Mouse (Mus musculus) CH12.LX (cell line): ENCODE measurements around the gene Vkorc1l1. TPM values are rescaled to one million over a fixed set of nuclear protein-coding genes. Genes with fewer than 3 reads are reported as not detected.
A peak's percentile ranks its signal among the peaks of the same experiment; 100 is the strongest.

Experiments
- DNase-seq: peaks from one replicate; pipeline ENCODE4 v3.0.0-alpha.2; 2013; ENCODE audit errors: extremely low read depth
- H3K27ac ChIP-seq: 2 replicates; pipeline ENCODE4 v1.5.1; 2012; ENCODE audit warnings: low read depth, mild to moderate bottlenecking, control low read depth, moderate library complexity; ENCODE audit not compliant: insufficient read depth
- H3K27me3 ChIP-seq: replicated peaks from 2 replicates; pipeline ENCODE3; 2012; ENCODE audit warnings: inconsistent platforms
- H3K36me3 ChIP-seq, 2 experiments: replicated peaks in 1 of 2; 2 replicates each; pipeline versions ENCODE3 to v1.6.1; 2012; ENCODE audit warnings: inconsistent platforms in 1 of 2, low read length in 1 of 2, mild to moderate bottlenecking in 1 of 2, mixed read lengths in 1 of 2, moderate library complexity in 1 of 2; ENCODE audit not compliant: control insufficient read depth in 1 of 2, insufficient read depth in 1 of 2
- H3K4me1 ChIP-seq, 2 experiments: 2 replicates each; pipeline ENCODE4 v1.6.1; 2012; ENCODE audit warnings: inconsistent platforms in 1 of 2, moderate library complexity in 1 of 2; ENCODE audit not compliant: insufficient read depth in 2 of 2, control insufficient read depth in 1 of 2
- H3K4me2 ChIP-seq: 2 replicates; pipeline ENCODE4 v1.6.1; 2012; ENCODE audit warnings: low read depth, mild to moderate bottlenecking, control low read depth; ENCODE audit not compliant: poor library complexity, insufficient read depth, severe bottlenecking
- H3K4me3 ChIP-seq, 3 experiments: fragments of 150-350 bp in 1 of 3; sonication (generic) in 1 of 3; replicated peaks in 1 of 3; 2 replicates each; pipeline versions ENCODE3 to v1.5.1; 2011 to 2012; ENCODE audit warnings: low read depth in 2 of 3, low read length in 2 of 3, mild to moderate bottlenecking in 2 of 3, moderate library complexity in 2 of 3, control low read depth in 1 of 3, improper control_type of control experiment in 1 of 3, inconsistent platforms in 1 of 3, mixed read lengths in 1 of 3; ENCODE audit not compliant: poor library complexity in 1 of 3
- H3K79me2 ChIP-seq: replicated peaks from 2 replicates; pipeline ENCODE4 v1.6.1; 2012; ENCODE audit warnings: mild to moderate bottlenecking, moderate library complexity; ENCODE audit not compliant: control insufficient read depth, poor library complexity, insufficient read depth, severe bottlenecking; ENCODE audit errors: extremely low read depth
- H3K9ac ChIP-seq: 2 replicates; pipeline ENCODE4 v1.6.1; 2012; ENCODE audit warnings: low read depth, mild to moderate bottlenecking, control low read depth, moderate library complexity; ENCODE audit not compliant: insufficient read depth
- H3K9me3 ChIP-seq: replicated peaks from 2 replicates; pipeline ENCODE3; 2012; ENCODE audit warnings: low read length, inconsistent platforms, mixed read lengths
- BHLHE40 ChIP-seq: IDR thresholded peaks from 2 replicates; pipeline ENCODE4 v1.6.1; 2011; ENCODE audit warnings: mild to moderate bottlenecking, low read depth, low read length, improper control_type of control experiment
- CHD1 ChIP-seq: IDR thresholded peaks from 2 replicates; pipeline ENCODE4 v1.6.1; 2012; ENCODE audit warnings: low read depth, low read length, improper control_type of control experiment, inconsistent platforms
- CHD2 ChIP-seq: IDR thresholded peaks from 2 replicates; pipeline ENCODE4 v1.6.1; 2011; ENCODE audit warnings: low read length, improper control_type of control experiment
- CTCF ChIP-seq, 2 experiments: IDR thresholded peaks in 1 of 2; conservative IDR thresholded peaks in 1 of 2; 2 replicates each; pipeline ENCODE4 v1.5.1; 2011 to 2012; ENCODE audit warnings: low read depth in 2 of 2, low read length in 2 of 2, improper control_type of control experiment in 1 of 2, inconsistent platforms in 1 of 2, mild to moderate bottlenecking in 1 of 2, moderate library complexity in 1 of 2
- E2F4 ChIP-seq: IDR thresholded peaks from 2 replicates; pipeline ENCODE4 v1.6.1; 2011; ENCODE audit warnings: low read depth, low read length, improper control_type of control experiment; ENCODE audit not compliant: insufficient replicate concordance
- ELF1 ChIP-seq: IDR thresholded peaks from 2 replicates; pipeline ENCODE4 v1.6.1; 2014; ENCODE audit warnings: low read depth, mild to moderate bottlenecking, inconsistent platforms, low read length, improper control_type of control experiment
- EP300 ChIP-seq: IDR thresholded peaks from 2 replicates; pipeline ENCODE4 v1.6.1; 2011; ENCODE audit warnings: low read length, improper control_type of control experiment
- ETS1 ChIP-seq: conservative IDR thresholded peaks from 2 replicates; pipeline ENCODE4 v1.6.1; 2012; ENCODE audit warnings: low read depth, mild to moderate bottlenecking, inconsistent platforms, low read length, improper control_type of control experiment, moderate library complexity
- GABPA ChIP-seq: IDR thresholded peaks from 2 replicates; pipeline ENCODE4 v1.6.1; 2012; ENCODE audit warnings: low read depth, low read length, improper control_type of control experiment, inconsistent platforms; ENCODE audit not compliant: insufficient replicate concordance
- HCFC1 ChIP-seq: IDR thresholded peaks from 2 replicates; pipeline ENCODE4 v1.6.1; 2012; ENCODE audit warnings: low read depth, mild to moderate bottlenecking, inconsistent platforms, low read length, improper control_type of control experiment
- IRF4 ChIP-seq: IDR thresholded peaks from 2 replicates; pipeline ENCODE4 v1.6.1; 2014; ENCODE audit warnings: low read depth, mild to moderate bottlenecking, inconsistent platforms, low read length, improper control_type of control experiment
- JUN ChIP-seq: IDR thresholded peaks from 2 replicates; pipeline ENCODE4 v1.6.1; 2011; ENCODE audit warnings: low read depth, mild to moderate bottlenecking, low read length, improper control_type of control experiment, moderate library complexity; ENCODE audit not compliant: insufficient read depth
- JUND ChIP-seq: conservative IDR thresholded peaks from 2 replicates; pipeline ENCODE4 v1.6.1; 2011; ENCODE audit warnings: low read depth, low read length, improper control_type of control experiment
- KAT2A ChIP-seq: IDR thresholded peaks from 2 replicates; pipeline ENCODE4 v1.6.1; 2012; ENCODE audit warnings: low read length, improper control_type of control experiment, inconsistent platforms; ENCODE audit not compliant: insufficient replicate concordance
- MAFK ChIP-seq: IDR thresholded peaks from 2 replicates; pipeline ENCODE4 v1.6.1; 2011; ENCODE audit warnings: low read length, improper control_type of control experiment; ENCODE audit not compliant: insufficient replicate concordance
- MAX ChIP-seq: IDR thresholded peaks from 2 replicates; pipeline ENCODE4 v1.6.1; 2011; ENCODE audit warnings: low read length, improper control_type of control experiment
- MAZ ChIP-seq: IDR thresholded peaks from 2 replicates; pipeline ENCODE4 v1.6.1; 2012; ENCODE audit warnings: low read depth, mild to moderate bottlenecking, inconsistent platforms, low read length, improper control_type of control experiment, moderate library complexity
- MEF2A ChIP-seq: IDR thresholded peaks from 2 replicates; pipeline ENCODE4 v1.6.1; 2014; ENCODE audit warnings: low read depth, mild to moderate bottlenecking, inconsistent platforms, low read length, improper control_type of control experiment, borderline replicate concordance
- MXI1 ChIP-seq: IDR thresholded peaks from 2 replicates; pipeline ENCODE4 v1.6.1; 2011; ENCODE audit warnings: mild to moderate bottlenecking, low read depth, low read length, improper control_type of control experiment
- MYC ChIP-seq: IDR thresholded peaks from 2 replicates; pipeline ENCODE4 v1.6.1; 2011; ENCODE audit warnings: low read depth, mild to moderate bottlenecking, improper control_type of control experiment, low read length
- NELFE ChIP-seq: IDR thresholded peaks from 2 replicates; pipeline ENCODE4 v1.6.1; 2011; ENCODE audit warnings: low read depth, low read length, improper control_type of control experiment
- NRF1 ChIP-seq: IDR thresholded peaks from 2 replicates; pipeline ENCODE4 v1.6.1; 2014; ENCODE audit warnings: low read depth, mild to moderate bottlenecking, inconsistent platforms, low read length, improper control_type of control experiment, moderate library complexity
- PAX5 ChIP-seq: IDR thresholded peaks from 2 replicates; pipeline ENCODE4 v1.6.1; 2012; ENCODE audit warnings: low read length, inconsistent platforms, mixed read lengths
- POLR2A ChIP-seq: IDR thresholded peaks from 2 replicates; pipeline ENCODE4 v1.6.1; 2011; ENCODE audit warnings: low read depth, mild to moderate bottlenecking, improper control_type of control experiment, low read length
- POLR2AphosphoS2 ChIP-seq: IDR thresholded peaks from 2 replicates; pipeline ENCODE4 v1.6.1; 2011; ENCODE audit warnings: low read depth, low read length, improper control_type of control experiment
- RAD21 ChIP-seq: IDR thresholded peaks from 2 replicates; pipeline ENCODE4 v1.6.1; 2011; ENCODE audit warnings: low read depth, mild to moderate bottlenecking, low read length, improper control_type of control experiment, moderate library complexity
- RCOR1 ChIP-seq: conservative IDR thresholded peaks from 2 replicates; pipeline ENCODE4 v1.6.1; 2012; ENCODE audit warnings: low read depth, mild to moderate bottlenecking, inconsistent platforms, low read length, improper control_type of control experiment
- SIN3A ChIP-seq: IDR thresholded peaks from 2 replicates; pipeline ENCODE4 v1.6.1; 2012; ENCODE audit warnings: low read length, improper control_type of control experiment, inconsistent platforms
- SMC3 ChIP-seq: IDR thresholded peaks from 2 replicates; pipeline ENCODE4 v1.6.1; 2011; ENCODE audit warnings: low read depth, low read length, improper control_type of control experiment
- TBP ChIP-seq: conservative IDR thresholded peaks from 2 replicates; pipeline ENCODE4 v1.6.1; 2011; ENCODE audit warnings: low read depth, low read length, improper control_type of control experiment
- TCF12 ChIP-seq: IDR thresholded peaks from 2 replicates; pipeline ENCODE4 v1.6.1; 2014; ENCODE audit warnings: low read depth, mild to moderate bottlenecking, inconsistent platforms, low read length, improper control_type of control experiment
- UBTF ChIP-seq: IDR thresholded peaks from 2 replicates; pipeline ENCODE4 v1.6.1; 2012; ENCODE audit warnings: low read depth, mild to moderate bottlenecking, inconsistent platforms, low read length, improper control_type of control experiment, moderate library complexity
- USF1 ChIP-seq: IDR thresholded peaks from 2 replicates; pipeline ENCODE4 v1.6.1; 2014; ENCODE audit warnings: low read depth, mild to moderate bottlenecking, inconsistent platforms, low read length, improper control_type of control experiment
- USF2 ChIP-seq: conservative IDR thresholded peaks from 2 replicates; pipeline ENCODE4 v1.6.1; 2011; ENCODE audit warnings: low read depth, low read length, improper control_type of control experiment
- ZC3H11A ChIP-seq: IDR thresholded peaks from 2 replicates; pipeline ENCODE4 v1.6.1; 2012; ENCODE audit warnings: low read depth, mild to moderate bottlenecking, inconsistent platforms, low read length, improper control_type of control experiment
- ZKSCAN1 ChIP-seq: IDR thresholded peaks from 2 replicates; pipeline ENCODE4 v1.6.1; 2012; ENCODE audit warnings: low read depth, inconsistent platforms, low read length, improper control_type of control experiment, borderline replicate concordance
- ZMIZ1 ChIP-seq: IDR thresholded peaks from 2 replicates; pipeline ENCODE4 v1.6.1; 2012; ENCODE audit warnings: low read depth, mild to moderate bottlenecking, inconsistent platforms, low read length, improper control_type of control experiment
- ZNF384 ChIP-seq: IDR thresholded peaks from 2 replicates; pipeline ENCODE4 v1.6.1; 2012; ENCODE audit warnings: low read depth, low read length, improper control_type of control experiment, inconsistent platforms
- dilution Hi-C: fragments of 300-500 bp; cut with MboI; formaldehyde crosslinking; loops from 2 replicates; pipeline ENCODE4 v1.14.3; 2020; ENCODE audit warnings: low sequenced_read_pairs; ENCODE audit not compliant: extremely low pct_unique_long_range_greater_than_20kb, extremely low pct_ligation_motif_present
- in situ Hi-C: fragments of 300-500 bp; cut with MboI; formaldehyde crosslinking; loops from 3 replicates; pipeline ENCODE4 v1.14.3; 2019; ENCODE audit warnings: low sequenced_read_pairs, low pct_ligation_motif_present, low pct_unique_long_range_greater_than_20kb, mixed read lengths
- polyA plus RNA-seq: library from polyadenylated mRNA; unstranded; fragments of >175 nt; gene quantifications from 2 replicates; pipeline ENCODE4 v1.2.1, GENCODE M21; 2012; ENCODE audit warnings: low read depth; ENCODE audit not compliant: insufficient read length
- total RNA-seq, 2 experiments: library from RNA; depleted of rRNA; stranded (reverse); fragments of 300-350 nt in 1 of 2; fragments of >200 nt in 1 of 2; gene quantifications; 2 replicates each; pipeline ENCODE4 v1.2.3; 2012 to 2014

Gene Vkorc1l1
- total and polyA plus RNA-seq, 3 experiments = 8.7 to 33.1 (median 31.4) TPM

GRCm38 (mm10) chr5:130023767-130024539 lies 82.2 kb downstream of the Vkorc1l1 start:
- peaks cover 6% of the 10 kb centered on the region for H3K27me3 ChIP-seq
- TF ChIP-seq IRF4 = no peak; the same call in 1 of the 2 replicates
- TF ChIP-seq EP300 = peak; percentile 32; the same call in 1 of the 2 replicates
- TF ChIP-seq TBP = peak; percentile 90
- TF ChIP-seq ZC3H11A = no peak
- TF ChIP-seq CHD1 = no peak
- peak; percentile 75; the same call in 1 of the 2 replicates for TF ChIP-seq TCF12
- TF ChIP-seq NRF1 = peak; percentile 11; the same call in 1 of the 2 replicates
- peak; percentile 72 for TF ChIP-seq ELF1
- peak; percentile 70 for TF ChIP-seq ZNF384
- TF ChIP-seq MAFK = 0 out of 2 replicates have a peak, but pooled peaks have one; percentile 25
- peak; percentile 46 for TF ChIP-seq RAD21
- peak; percentile 80; the same call in 1 of the 2 replicates for TF ChIP-seq POLR2AphosphoS2
- TF ChIP-seq MAZ = no peak
- peak; percentile 74 for TF ChIP-seq SIN3A
- peak; percentile 55; the same call in 1 of the 2 replicates for TF ChIP-seq HCFC1
- TF ChIP-seq CTCF (conservative IDR thresholded peaks at IDR 0.05 in 1 of 2, IDR thresholded peaks at IDR 0.05 in 1 of 2; ENCODE audit: low read depth in 2 of 2, low read length in 2 of 2) = peak; percentile 78 to 79
- peak; percentile 30; the same call in 1 of the 2 replicates for TF ChIP-seq JUND
- peak; percentile 20 for TF ChIP-seq MXI1
- no peak for TF ChIP-seq E2F4
- TF ChIP-seq MEF2A = peak; percentile 35; the same call in 1 of the 2 replicates
- no peak for TF ChIP-seq ETS1
- TF ChIP-seq GABPA = no peak
- no peak for TF ChIP-seq UBTF
- TF ChIP-seq RCOR1 = 0 out of 2 replicates have a peak, but pooled peaks have one; percentile 38
- no peak for TF ChIP-seq KAT2A
- no peak for TF ChIP-seq USF1
- peak; percentile 28; the same call in 1 of the 2 replicates for TF ChIP-seq JUN
- peak; percentile 85 for TF ChIP-seq ZMIZ1
- peak; percentile 82 for TF ChIP-seq POLR2A
- no peak for TF ChIP-seq USF2
- no peak for TF ChIP-seq PAX5
- peak; percentile 85 for TF ChIP-seq BHLHE40
- TF ChIP-seq NELFE = peak; percentile 73
- TF ChIP-seq MAX = no peak; the same call in 1 of the 2 replicates
- no peak for TF ChIP-seq CHD2
- peak; percentile 13; the same call in 1 of the 2 replicates for TF ChIP-seq MYC
- TF ChIP-seq ZKSCAN1 = no peak
- TF ChIP-seq SMC3 = peak; percentile 41
- TF ChIP-seq, all 38 proteins: peak for 23
- Histone ChIP-seq H3K4me2 (peak overlapping the region; percentile 76), H3K9me3 (no peaks in the 10 kb centered on the region), H3K79me2 (no peaks in the 10 kb centered on the region), H3K36me3 (peaks cover under 1 to 17% of the 10 kb centered on the region in 2 experiments), H3K4me3 (peak overlapping the region; percentile 65 to 100 (median 99)), H3K4me1 (peaks cover 22 to 48% of the 10 kb centered on the region in 2 experiments), H3K9ac (peak overlapping the region; percentile 91), H3K27ac (peak overlapping the region; percentile 84)
- DNase-seq = peak; percentile 95
- in situ Hi-C loops = no loop called here
- dilution Hi-C loops = no loop called here
